In genomic region chr5:49529362-49529761, GRCm38 (mm10) we compare ENCODE assay signal across 12 mouse cellular contexts. TPM values are rescaled to one million over a fixed set of nuclear protein-coding genes. Genes with fewer than 3 reads are reported as not detected.
DNase-seq lines count a peak whose midpoint lies in the region; ATAC-seq lines count a peak whose summit lies in the region.
"Had no signal": no experiment of that assay in that cellular context is flagged by ENCODE, and none has a peak within 500 bp of the region (broad histone marks: within the 10 kb centered on the region; RNA-seq: fewer than 3 reads in every experiment).

No protein-coding gene starts in this region.

- no peaks in the 10 kb centered on the region for H3K9me3 ChIP-seq in hindbrain, embryonic 14.5 days (ENCODE audit: control insufficient read depth, low read length)
- no peaks in the 10 kb centered on the region for H3K9me3 ChIP-seq in hindbrain, embryonic 10.5 days
- no peaks in the 10 kb centered on the region for H3K9me3 ChIP-seq in lung, embryonic 16.5 days (ENCODE audit: control insufficient read depth, low read length)
- H3K9me3 ChIP-seq in intestine, embryonic 15.5 days: no peaks in the 10 kb centered on the region
- H3K9me3 ChIP-seq: hindbrain, embryonic 13.5 days had no signal

- no peaks in the 10 kb centered on the region for H3K27me3 ChIP-seq in hindbrain, embryonic 14.5 days (ENCODE audit: control insufficient read depth, insufficient read depth, low read length)
- H3K27me3 ChIP-seq in hindbrain, embryonic 10.5 days (ENCODE audit: insufficient read depth, poor library complexity, severe bottlenecking): peaks cover 14% of the 10 kb centered on the region
- H3K27me3 ChIP-seq in lung, embryonic 16.5 days (ENCODE audit: control insufficient read depth, insufficient read depth, low read depth, low read length): peaks cover 11% of the 10 kb centered on the region; the same call in 1 of the 2 replicates
- H3K27me3 ChIP-seq in intestine, embryonic 15.5 days (replicated peaks): peaks cover 16% of the 10 kb centered on the region

- no peaks in the 10 kb centered on the region for H3K4me1 ChIP-seq in hindbrain, embryonic 14.5 days (replicated peaks; ENCODE audit: control insufficient read depth, insufficient read depth, low read length)
- peaks cover 4% of the 10 kb centered on the region; the same call in 1 of the 2 replicates for H3K4me1 ChIP-seq in hindbrain, embryonic 10.5 days (replicated peaks)
- H3K4me1 ChIP-seq in lung, embryonic 16.5 days (replicated peaks; ENCODE audit: control insufficient read depth, insufficient read depth, low read length): no peaks in the 10 kb centered on the region
- H3K4me1 ChIP-seq in intestine, embryonic 15.5 days (replicated peaks): peaks cover 5% of the 10 kb centered on the region; the same call in 1 of the 2 replicates

- no peak overlapping the region for H3K9ac ChIP-seq in hindbrain, embryonic 14.5 days
- H3K9ac ChIP-seq in lung, embryonic 16.5 days (ENCODE audit: low read length): no peak overlapping the region
- H3K9ac ChIP-seq in intestine, embryonic 15.5 days: no peak overlapping the region
- H3K9ac ChIP-seq: hindbrain, embryonic 13.5 days had no signal

- no peak overlapping the region for H3K4me2 ChIP-seq in hindbrain, embryonic 14.5 days (replicated peaks)
- no peak overlapping the region for H3K4me2 ChIP-seq in lung, embryonic 16.5 days (ENCODE audit: low read depth, low read length)
- no peak overlapping the region for H3K4me2 ChIP-seq in intestine, embryonic 15.5 days (replicated peaks)
- H3K4me2 ChIP-seq: heart, embryonic 11.5 days; hindbrain, embryonic 13.5 days had no signal

- WGBS in hindbrain, embryonic 14.5 days: 78% methylated on average over 8 of the region's 8 CpGs
- 94% methylated on average over 8 of the region's 8 CpGs for WGBS in hindbrain, embryonic 10.5 days
- WGBS in lung, embryonic 16.5 days: 29% methylated on average over 8 of the region's 8 CpGs
- 47% methylated on average over 8 of the region's 8 CpGs for WGBS in intestine, embryonic 15.5 days

- no peak overlapping the region for H3K4me3 ChIP-seq in hindbrain, embryonic 14.5 days (replicated peaks; ENCODE audit: low read length)
- H3K4me3 ChIP-seq in hindbrain, embryonic 10.5 days: no peak overlapping the region
- no peak overlapping the region for H3K4me3 ChIP-seq in lung, embryonic 16.5 days (ENCODE audit: low read length)
- no peak overlapping the region for H3K4me3 ChIP-seq in intestine, embryonic 15.5 days (replicated peaks)
- H3K4me3 ChIP-seq: hindbrain, embryonic 13.5 days had no signal

- no peaks in the 10 kb centered on the region for H3K36me3 ChIP-seq in hindbrain, embryonic 14.5 days (replicated peaks; ENCODE audit: control insufficient read depth, insufficient read depth)
- H3K36me3 ChIP-seq in hindbrain, embryonic 10.5 days: no peaks in the 10 kb centered on the region
- no peaks in the 10 kb centered on the region for H3K36me3 ChIP-seq in lung, embryonic 16.5 days (ENCODE audit: control insufficient read depth, insufficient read depth, low read length)
- no peaks in the 10 kb centered on the region for H3K36me3 ChIP-seq in intestine, embryonic 15.5 days
- H3K36me3 ChIP-seq: hindbrain, embryonic 13.5 days had no signal

- DNase-seq in hindbrain, embryonic 14.5 days (ENCODE audit: low spot score): peak; percentile 33
- DNase-seq in hindbrain, embryonic 10.5 days (ENCODE audit: low spot score): no peak
- DNase-seq in lung, adult 18-20 months: no peak
- peak; percentile 3 for DNase-seq in lung, postnatal 25 days (ENCODE audit: low spot score)
- DNase-seq in spleen, postnatal 14 days (ENCODE audit: low spot score in 2 of 2): no peak
- DNase-seq: embryo, embryonic 11 days; gastrocnemius, postnatal 10 days; right cerebral cortex, postnatal 4 days had no signal

- ATAC-seq in hindbrain, embryonic 14.5 days (ENCODE audit: low FRiP score): no peak
- 0 out of 2 replicates have a peak, but pooled peaks have one; percentile 26 for ATAC-seq in lung, embryonic 16.5 days (ENCODE audit: low read depth)
- 0 out of 2 replicates have a peak, but pooled peaks have one; percentile 36 for ATAC-seq in intestine, embryonic 15.5 days

- H3K27ac ChIP-seq in hindbrain, embryonic 14.5 days: no peak overlapping the region
- H3K27ac ChIP-seq in hindbrain, embryonic 10.5 days: no peak overlapping the region
- no peak overlapping the region for H3K27ac ChIP-seq in lung, embryonic 16.5 days (ENCODE audit: low read length)
- no peak overlapping the region for H3K27ac ChIP-seq in intestine, embryonic 15.5 days
- H3K27ac ChIP-seq: hindbrain, embryonic 13.5 days had no signal

RNA-seq across cellular contexts. Expression of gene Kcnip4, which starts 4.7 kb away (rescaled TPM):
- polyA plus RNA-seq in hindbrain, embryonic 14.5 days (2014; fragmentation: Nextera tagmentation; extraction: Ambion mirVana): 21.3 and 24.8 TPM in 2 replicates
- polyA plus RNA-seq in hindbrain, embryonic 10.5 days (2016; fragmentation: Nextera tagmentation; extraction: Ambion mirVana): 1.00 and 1.7 TPM in 2 replicates
- 1.1 and 1.3 TPM in 2 replicates for polyA plus RNA-seq in lung, embryonic 16.5 days (2015; fragmentation: Nextera tagmentation; extraction: Ambion mirVana)
- 2.1 and 3.0 TPM in 2 replicates for polyA plus RNA-seq in intestine, embryonic 15.5 days (2015; fragmentation: Nextera tagmentation; extraction: Ambion mirVana)

Comparison
In these comparisons a context has a peak if more than half of its experiments do, and no peak if none do; other contexts are left out.
1. DNase-seq: peak in hindbrain, embryonic 14.5 days (single experiment) and lung, postnatal 25 days (single experiment); none in hindbrain, embryonic 10.5 days (single experiment), lung, adult 18-20 months (0 of 2) and spleen, postnatal 14 days (0 of 2).